Mouse (Mus musculus) neural tube, embryonic 10.5 days (tissue): Measurements from ENCODE around the gene Sar1a.

Source experiments
- DNase-seq: peaks from one replicate; pipeline ENCODE4 v3.0.0-alpha.2; 2017; ENCODE audit warnings: low spot score; ENCODE audit errors: extremely low spot score

Sar1a gene

DNA sequence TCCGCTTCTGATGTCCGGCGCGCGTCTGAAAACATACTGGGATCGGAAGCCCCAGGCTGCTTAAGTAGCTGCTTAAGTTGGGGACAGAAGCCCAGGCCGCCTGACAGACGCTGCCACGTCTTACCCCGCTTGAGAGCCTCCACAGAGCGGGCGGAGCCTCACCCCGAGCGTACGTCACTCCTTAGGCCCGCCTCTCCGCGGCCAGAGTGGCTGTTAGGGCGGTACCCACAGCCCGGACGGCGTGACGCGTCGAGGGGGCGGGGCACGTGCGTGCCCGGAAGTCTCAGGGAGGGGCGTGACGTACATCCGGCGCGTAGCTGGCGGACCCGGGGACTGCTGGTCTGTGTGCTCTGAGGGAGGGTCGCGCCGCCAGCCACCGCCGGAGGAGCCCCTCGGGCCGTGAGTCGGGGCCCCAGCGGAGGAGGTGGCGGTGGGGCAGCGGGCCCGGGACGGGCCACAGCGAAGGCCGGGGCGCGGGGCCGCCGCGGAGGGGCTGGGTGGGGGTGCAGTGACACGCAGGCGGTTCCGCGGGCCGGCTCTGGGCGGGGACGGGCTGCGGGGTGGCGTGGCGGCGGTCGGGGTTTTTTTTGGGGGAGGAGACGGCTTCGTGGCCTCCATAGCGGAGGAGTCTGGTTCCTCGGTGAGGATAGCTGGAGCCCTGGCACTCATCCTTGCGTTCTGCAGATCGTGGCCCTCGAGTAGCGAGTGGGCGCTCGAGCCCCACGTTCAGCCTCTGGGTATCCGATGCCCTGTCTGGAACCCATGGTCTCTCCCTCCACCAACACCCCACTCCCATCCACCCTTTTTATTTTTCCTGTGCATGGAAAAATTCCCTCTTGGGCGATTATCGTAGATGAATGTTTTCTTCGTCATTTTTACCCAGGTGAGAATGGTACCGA is at the start of gene Sar1a:
Gene Sar1a (plus strand): TSS at position 285 of the 899 bp plus-strand sequence.
- DNase-seq = peak; percentile 100

DNA sequence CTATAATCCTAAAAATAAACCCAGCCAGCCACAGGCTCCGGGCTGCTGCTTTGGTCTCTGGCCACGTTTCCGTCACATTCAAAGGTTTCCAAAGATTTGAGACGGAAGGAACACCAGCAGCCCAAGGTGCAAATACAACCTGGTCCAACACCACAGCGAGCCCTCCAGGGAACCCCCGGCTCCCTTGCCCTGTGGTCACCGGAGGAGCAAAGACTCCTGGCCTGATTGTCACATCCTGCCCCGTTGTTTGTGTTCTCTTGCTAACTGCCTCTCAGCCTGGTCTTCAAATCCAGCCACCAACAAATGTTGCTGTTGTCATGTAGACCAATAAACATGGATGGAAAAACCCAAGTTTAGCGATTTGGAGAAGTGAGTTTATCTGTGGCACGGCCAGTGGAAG is 47.7 kb upstream of the Sar1a start:
- no peak for DNase-seq

DNA sequence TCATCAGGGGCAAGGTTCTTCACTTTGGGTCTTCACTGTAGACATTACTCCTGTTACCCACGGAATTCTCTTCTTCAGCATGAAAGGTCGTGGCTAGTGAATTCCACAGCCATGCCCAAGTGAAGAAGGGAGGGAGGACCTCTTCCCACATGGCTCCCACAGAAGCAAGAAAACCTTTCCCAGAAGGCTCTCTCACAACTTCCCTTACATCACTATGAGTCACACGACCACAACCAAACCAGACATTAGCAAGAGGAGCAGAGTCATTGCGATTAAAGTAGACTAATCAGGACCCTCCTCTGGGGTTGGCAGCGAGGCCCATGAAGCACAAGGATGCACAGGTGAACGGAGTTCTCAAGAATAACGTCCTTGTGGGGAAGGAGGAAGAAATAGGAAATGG is 43.0 kb upstream of the Sar1a start:
- no peak for DNase-seq

DNA sequence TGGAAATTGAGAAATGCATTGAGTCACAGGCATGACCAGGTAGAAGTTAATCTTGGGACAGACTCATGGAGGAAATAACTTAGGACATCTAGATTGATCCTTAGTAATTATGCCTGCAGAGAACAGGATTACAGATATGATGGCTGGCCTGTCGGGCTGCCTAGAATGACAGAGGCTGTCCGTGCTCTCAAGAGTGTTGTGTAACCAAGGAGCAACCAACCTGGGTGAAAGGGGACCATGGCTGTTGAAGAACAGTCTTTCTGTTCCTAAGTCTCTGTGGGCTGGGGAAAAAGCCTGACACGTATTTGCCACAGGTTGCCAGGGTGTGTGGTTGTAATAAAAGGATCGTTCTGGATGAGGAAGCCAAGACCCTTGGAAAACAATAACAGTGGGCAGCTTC is 39.7 kb upstream of the Sar1a start:
- no peak for DNase-seq

DNA sequence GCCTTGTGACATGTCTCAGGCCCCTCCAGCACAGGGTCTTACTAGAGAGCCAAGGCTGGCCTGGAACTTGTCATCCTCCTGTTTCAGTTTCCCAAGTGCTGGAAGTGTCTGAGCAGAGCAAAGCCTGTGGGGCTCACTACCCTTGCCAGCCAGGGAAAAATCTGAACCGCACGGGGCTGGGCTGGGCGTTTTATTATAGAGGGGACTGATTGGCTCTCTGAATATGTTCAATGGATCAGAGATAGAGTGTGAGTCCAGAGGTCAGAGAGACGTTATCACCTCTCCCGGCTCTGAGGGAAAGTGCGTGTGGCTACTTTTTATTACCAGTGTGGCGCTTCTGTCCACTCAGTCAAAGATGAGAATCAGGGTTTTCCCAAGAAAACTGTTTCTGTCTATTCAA is 33.5 kb upstream of the Sar1a start:
- DNase-seq = no peak

DNA sequence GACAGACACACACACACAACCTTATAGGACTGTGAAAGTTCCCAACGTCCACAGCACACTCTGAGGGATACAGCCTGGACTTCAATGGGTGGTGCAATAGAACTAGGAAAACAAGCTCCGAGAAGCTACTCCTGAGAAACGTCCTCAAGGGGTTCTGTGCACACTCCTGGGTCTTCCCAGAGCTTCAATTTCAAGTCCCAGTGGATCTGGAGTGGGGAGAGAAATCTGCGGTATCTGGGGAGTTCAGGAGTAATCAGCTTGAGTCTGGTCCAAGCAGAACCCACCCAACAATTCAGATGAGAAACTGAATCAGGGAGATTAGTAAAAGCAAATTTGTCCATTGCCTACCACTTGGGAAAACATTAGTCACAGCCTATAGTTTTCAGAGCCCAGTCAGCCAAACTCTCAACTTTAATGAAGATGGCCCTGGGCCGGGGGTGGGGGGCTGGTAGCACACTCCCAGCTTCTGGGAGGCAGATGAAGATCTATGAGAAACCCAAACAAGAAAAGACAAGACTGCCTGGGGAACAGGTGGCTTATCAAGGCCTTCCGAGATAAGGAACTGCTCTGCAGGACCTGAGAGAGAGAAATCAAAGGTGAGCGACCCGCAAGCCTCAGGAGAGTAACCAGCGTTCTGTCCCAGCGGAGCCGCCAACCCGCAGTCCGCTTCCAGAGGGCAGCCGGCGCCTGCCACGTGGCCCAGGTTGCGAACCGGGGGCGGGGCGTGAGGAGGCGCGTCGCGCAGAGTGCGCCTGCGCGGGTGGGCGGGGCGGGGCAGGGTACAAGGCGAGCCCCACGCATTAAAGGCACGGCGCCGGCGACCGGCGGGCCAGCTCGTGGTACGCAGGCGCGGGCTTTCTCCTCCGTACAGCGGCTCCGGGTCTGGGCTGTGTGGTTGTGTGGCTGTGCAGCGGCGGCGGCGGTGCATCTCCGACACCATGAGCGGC is 32.0 kb upstream of the Sar1a start, which contains the start of gene Ppa1:
Gene Ppa1 (plus strand): TSS at position 763 of the 947 bp plus-strand sequence.
- peak; percentile 93 for DNase-seq

DNA sequence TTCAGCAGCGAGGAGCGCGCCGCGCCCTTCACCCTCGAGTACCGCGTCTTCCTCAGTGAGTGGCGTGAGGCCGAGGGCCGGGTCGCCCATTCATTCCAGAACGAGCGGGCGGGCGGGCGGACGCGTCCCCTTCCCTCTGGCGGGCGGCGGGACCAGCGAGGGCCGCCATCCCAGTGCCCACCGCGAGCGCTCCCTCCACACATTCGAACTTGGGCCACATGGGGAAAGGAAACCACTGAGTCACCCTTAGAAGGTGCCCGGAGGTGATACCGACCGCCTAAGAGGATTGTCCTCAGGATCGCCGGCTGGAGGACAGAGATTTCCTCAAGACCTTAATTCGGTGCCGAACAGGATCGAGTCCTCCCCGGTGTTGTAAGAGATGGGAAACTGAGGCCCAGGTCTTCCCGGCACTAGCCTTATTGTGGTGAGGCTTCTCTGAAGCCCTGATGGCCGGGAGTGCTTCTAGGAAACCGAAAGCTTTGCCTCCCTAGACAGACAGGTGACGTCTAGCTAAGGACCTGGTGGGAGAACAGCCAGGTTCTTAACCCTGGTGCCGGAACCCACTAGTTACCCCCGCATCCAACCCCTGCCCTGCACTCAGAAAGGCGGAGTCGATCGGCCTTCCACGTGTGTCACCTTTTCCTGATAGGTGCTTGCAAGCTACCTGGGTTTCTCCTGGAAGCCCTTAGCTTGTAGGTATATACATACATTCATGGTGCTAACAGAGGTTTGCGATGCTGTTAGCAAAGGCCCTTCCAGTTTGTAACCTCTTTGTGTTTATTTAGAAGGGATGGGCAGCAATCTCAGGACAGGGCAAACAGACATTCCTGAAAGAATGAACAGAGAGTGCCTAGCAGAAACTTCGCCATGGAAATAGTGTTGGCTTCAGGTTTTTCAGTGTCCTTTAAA is 31.1 kb upstream of the Sar1a start:
- no peak for DNase-seq

DNA sequence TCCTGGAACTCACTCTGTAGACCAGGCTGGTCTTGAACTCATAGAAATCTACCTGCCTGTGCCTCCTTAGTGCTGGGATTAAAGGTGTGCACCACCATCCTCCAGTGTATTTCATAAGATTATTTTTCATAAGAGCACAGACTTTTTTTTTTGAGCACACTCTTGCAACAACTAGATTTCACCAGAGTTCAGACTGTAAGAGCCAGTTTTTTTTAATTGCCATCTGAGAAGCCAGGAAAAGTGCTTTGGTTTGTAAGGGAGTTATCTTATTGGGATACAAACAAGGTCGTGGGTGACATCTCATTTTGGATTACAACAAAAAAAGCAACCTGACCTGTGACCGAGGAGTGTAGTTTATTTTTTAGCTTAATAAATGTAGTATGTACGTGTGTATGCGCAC is 26.0 kb upstream of the Sar1a start:
- no peak for DNase-seq

DNA sequence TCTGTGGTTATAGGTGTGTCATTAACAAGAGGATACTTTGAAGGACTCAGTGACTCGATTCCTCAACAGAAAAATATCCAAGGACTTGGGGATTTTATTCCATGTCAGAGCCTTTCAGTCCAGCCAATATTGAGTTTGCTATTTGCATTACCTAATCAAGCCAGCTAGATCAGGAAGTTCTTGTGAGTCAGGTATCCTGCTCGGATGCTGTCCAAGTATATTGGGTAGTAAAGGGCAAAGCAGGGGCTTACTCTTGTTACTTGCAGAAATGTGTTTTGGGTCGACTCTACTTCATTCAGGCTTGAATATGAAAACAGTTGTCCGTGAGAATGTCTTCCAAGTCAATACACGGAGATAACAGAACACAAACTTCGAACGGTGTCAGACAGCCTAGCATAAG is 25.4 kb upstream of the Sar1a start:
- DNase-seq = no peak

DNA sequence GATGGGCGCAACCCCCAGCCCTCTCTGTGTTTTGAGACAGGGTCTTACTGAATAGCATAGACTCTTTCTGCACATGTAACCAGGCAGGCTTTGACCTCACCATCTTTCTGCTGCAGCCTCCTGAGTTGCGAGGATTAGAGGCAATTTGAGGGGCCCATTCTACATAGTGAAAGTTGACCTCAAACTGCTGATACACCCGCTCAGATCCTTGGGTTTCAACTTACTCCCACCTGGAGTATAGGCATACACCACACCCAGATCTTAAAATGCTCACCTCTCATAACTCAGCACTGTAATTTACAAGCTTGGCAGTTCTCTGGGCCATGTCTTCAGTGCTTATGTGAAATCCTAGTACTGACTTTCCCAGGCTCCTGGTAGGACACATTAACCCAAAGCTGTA is 24.9 kb upstream of the Sar1a start:
- no peak for DNase-seq

DNA sequence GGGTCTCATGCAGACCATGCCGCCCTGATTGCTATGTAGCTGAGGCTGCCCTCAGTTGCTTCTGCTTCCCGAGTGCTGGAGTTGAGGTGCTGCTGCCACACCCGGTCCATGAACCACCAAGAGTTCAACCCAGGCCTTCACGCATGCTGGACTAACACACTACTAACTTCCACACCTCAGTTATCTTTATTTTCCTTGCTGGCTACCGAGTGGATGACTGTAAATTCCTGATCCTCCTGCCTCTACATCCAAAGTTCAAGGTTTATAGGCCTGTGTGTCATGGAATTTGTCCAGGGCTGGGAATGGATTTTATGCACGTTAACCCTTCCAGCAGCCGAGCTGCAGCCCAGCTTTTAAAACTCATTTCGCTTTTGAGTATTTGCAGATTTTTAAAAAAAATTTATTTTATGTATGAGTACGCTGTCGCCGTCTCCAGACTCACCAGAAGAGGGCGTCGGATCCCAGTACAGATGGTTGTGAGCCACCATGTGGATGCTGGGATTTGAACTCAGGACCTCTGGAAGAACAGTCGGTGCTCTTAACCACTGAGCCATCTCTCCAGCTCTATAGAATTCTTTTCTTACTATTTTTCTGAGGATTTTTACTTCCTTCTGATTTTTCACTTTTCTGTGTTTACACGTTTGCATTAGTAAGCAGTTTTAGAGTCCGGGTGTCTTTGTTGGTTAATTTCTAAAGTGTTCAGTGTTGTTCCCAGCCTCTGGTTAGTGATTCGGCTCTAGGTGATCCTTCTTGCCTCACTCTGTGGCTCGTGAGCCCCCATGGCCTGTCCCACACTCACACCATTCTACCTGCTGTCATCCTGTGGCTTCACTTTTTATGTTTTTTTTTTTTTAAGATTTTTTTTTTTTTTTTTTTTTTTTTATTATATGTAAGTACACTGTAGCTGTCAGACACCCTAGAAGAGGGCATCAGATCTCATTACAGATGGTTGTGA is 22.9 kb upstream of the Sar1a start:
- DNase-seq = no peak

DNA sequence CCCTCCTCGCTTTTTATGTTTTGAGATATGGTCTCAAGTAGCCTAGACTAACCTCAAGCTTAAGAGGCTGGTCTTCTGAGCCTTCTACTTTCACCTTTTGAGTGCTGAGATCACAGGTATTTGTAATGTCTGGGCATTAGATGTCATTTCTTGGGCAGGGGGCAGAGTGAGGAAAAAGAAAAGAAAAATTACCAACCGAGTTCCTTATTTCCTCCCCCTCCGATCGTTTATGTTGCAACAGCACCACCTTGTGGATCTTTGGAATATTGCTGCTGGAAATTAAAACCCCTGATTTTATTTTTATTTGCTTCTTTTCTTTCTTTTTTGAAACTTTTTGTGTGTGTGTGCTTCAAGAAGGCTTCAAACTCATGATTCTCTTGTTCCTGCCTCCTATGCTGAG is 22.1 kb upstream of the Sar1a start:
- peak; percentile 47 for DNase-seq

DNA sequence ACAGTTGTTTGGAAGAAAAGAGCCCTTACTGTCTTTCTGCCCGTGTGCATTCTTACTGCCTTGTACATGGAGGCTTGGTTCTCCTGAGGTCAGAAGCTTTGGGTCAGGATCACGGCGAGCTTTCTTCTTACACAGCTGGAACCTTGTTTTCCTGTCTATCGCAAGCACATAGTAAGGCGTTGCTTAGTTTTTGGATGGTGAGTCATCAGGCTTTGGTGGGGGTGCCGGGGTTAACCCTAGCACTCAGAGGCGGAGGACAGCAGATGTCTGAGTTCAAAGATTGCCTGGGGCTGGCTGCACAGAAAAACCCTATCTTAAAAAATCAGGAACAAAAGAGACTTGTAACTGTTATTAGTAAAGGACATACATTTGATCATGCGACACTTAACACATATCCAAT is 18.2 kb upstream of the Sar1a start:
- DNase-seq = no peak

DNA sequence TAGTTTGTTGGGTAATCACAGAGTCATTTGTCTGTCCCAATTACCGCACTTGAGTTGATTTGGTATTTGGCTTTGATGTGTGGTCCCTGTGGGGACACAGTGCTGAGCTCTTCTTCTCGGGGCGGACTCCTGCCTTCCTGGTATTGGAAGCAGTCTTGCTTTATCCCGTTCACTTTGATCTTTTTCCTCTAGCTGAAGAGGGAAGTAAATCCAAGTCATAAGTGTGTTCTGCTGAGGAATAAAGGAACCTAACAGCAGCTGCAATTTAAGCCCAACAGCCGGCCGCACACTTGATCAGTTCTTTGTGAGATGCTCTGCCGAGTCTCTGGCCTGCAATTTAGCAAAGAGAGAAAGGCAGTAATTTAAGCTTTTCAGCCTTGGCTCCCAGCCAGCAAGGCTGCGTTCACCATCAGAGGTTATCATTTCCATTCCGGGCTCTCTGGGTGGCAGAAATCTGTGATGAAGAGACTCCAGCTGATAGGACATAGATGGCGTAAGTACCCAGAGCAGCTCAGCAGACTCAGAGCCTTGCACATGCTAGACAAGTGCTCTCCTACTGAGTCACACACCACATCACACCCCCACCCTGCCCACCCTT is 17.6 kb upstream of the Sar1a start:
- DNase-seq = no peak

DNA sequence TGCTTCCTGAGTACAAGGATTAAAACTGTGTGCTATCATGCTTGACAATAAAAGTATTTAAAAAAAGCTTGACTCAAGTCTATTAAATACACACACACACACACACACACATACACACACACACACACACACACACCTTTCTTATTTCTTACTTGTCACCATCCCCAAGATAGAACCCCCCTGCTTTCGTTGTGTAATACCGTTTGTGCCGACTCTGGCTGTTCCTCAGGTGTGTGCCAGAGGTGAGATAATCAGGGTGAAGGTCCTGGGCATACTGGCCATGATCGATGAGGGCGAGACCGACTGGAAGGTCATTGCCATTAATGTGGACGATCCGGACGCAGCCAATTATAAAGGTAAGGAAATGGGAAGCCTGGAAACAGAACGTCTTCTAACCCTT is 15.0 kb upstream of the Sar1a start:
- DNase-seq = no peak

DNA sequence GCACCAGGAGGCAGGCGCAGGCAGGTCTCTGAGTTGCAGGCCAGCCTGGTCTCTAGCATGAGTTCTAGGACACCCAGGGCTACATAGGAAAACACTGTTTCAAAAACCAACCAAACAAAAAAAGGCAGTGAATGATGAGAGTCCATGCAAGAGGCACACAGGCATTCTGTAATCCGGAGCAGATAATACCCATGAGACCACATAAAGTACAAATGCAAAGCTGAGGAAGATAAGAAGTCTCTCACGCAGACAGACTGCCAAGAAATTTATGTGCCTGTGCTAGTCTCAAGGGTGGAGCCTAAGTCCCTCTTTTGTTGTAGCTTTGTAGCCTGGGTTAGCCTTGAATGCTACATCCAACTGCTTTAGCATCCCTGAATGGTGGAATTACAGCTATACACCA is 14.4 kb upstream of the Sar1a start:
- no peak for DNase-seq

DNA sequence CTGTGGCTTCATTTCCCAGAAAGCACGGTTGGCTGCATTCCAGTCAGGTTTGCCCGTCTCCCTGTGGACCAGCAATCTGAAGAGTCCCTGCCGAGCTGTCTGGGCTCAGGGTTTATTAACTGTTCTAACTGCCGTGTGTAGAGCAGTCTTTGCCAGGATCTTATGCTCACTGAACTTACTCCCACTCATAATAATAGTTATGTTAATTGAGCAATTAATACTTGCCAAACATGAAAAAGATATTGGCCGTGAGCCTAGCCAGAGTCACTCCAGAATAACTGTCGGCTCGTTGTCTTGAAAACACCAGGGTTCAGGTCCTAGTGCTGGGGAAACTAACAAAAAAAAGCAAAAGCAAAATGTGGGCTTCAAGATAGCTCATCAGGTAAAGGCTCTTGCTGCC is 10.8 kb upstream of the Sar1a start:
- DNase-seq = no peak

DNA sequence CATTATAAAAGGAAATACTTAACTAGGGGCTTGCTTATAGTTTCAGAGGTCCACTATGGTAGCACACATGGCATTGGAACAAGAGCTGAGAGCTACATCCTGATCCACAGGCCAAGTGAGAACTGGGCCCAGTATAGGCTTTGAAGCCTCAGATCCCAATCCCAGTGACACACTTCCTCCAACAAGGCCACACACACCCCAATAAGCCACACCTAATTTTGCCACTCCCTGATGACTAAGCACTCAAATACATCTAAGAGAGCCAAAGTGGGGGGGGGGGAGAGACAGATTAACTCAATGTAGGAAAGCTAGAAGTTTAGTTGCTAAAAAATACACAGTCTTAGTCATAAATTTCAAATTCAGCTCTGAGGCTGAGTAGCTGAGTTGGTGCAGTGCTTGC is 10.2 kb upstream of the Sar1a start:
- no peak for DNase-seq

DNA sequence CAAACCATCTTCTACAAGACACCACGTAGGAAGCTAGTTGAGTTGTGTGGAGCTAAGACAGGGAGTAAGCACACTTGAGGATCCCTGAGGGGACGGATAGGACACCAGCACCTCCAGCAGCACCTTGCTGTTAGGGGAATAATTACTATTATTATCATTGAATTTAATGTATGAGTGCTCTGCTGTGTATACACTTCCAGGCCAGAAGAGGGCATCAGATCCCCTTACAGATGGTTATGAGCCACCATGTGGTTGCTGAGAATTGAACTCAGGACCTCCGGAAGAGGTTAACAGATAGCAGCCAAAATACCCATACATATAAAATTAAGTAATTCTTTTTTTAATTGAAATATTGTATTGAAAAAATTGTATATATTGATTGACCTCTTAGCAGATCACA is 9.3 kb upstream of the Sar1a start:
- DNase-seq = no peak

DNA sequence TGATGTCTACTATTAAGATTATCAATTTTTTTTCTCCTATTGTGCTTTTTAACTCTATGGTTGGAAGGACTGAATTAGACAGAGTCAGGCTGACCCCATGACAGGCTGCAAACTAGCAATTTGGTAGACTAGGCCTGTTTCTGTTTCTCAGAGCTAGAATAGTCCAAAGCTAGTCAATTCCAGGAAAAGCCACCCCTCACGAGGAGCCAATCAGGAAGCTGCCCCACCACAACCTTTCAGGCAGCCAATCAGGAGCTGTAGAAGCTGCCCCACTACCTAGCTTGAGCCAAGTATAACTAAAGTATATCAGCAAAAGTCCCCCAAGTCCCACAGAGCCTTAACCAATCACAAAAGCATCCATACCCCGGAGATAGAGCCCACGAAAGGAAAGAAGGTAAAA is 4.2 kb upstream of the Sar1a start:
- no peak for DNase-seq
